Mouse (Mus musculus) thymus, adult 2 months (tissue): ENCODE data around the gene Gnpda2.
A peak's percentile ranks its signal among the peaks of the same experiment; 100 is the strongest.

Experiments used
- CTCF ChIP-seq: fragments of 200-500 bp; IDR thresholded peaks from 2 replicates; pipeline ENCODE4 v1.5.1; 2012; ENCODE audit warnings: mild to moderate bottlenecking, control low read depth, low read length, moderate library complexity, borderline replicate concordance; ENCODE audit not compliant: control insufficient read depth, poor library complexity, insufficient read depth; ENCODE audit errors: extremely low read depth
- POLR2A ChIP-seq: fragments of 200-500 bp; IDR thresholded peaks from 2 replicates; pipeline ENCODE4 v1.6.1; 2012; ENCODE audit warnings: mild to moderate bottlenecking, low read length, control low read depth, moderate library complexity; ENCODE audit not compliant: control insufficient read depth, poor library complexity, insufficient read depth; ENCODE audit errors: extremely low read depth

- peak; percentile 60 for TF ChIP-seq POLR2A
- peak; percentile 54; the same call in 1 of the 2 replicates for TF ChIP-seq CTCF
Observed at GRCm38 (mm10) chr5:69556628-69557403, 35.3 kb downstream of the Gnpda2 start, which contains the start of gene Guf1.
